In the genomic region with DNA sequence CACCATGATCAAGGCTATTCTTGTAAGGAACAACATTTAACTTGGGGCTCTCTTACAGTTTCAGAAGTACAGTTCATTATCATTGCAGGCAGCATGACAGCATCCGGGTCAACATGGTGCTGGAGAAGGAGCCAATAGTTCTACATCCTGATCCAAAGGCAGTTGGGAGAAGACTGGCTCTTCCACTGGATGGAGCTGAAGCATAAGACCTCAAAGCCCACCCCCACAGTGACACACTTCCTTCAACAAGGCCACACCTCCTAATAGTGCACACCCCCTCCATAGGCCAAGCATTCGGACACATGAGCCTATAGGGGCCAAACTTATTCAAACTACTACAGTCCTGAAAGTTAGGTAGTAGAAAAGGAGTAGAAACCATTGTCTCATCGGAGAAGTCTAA, we compare ENCODE assay signal across 22 mouse cellular contexts. TPM values are rescaled to one million over a fixed set of nuclear protein-coding genes. Genes with fewer than 3 reads are reported as not detected.
DNase-seq lines count a peak whose midpoint lies in the region; ATAC-seq lines count a peak whose summit lies in the region.
"Had no signal": no experiment of that assay in that cellular context is flagged by ENCODE, and none has a peak within 500 bp of the region (broad histone marks: within the 10 kb centered on the region; RNA-seq: fewer than 3 reads in every experiment).

No protein-coding gene starts in this region.

- H3K27ac ChIP-seq in heart, embryonic 11.5 days (ENCODE audit: low read depth, low read length): no peak overlapping the region
- no peak overlapping the region for H3K27ac ChIP-seq in intestine, embryonic 14.5 days (ENCODE audit: low read depth)
- H3K27ac ChIP-seq in intestine, embryonic 16.5 days (ENCODE audit: low read length): no peak overlapping the region
- H3K27ac ChIP-seq in forebrain, embryonic 12.5 days: no peak overlapping the region

- no peak for ATAC-seq in heart, embryonic 11.5 days (replicated peaks; ENCODE audit: insufficient number of reproducible peaks, low FRiP score, low TSS enrichment)
- ATAC-seq in intestine, embryonic 14.5 days (replicated peaks; ENCODE audit: low FRiP score, low TSS enrichment, low read depth): no peak
- ATAC-seq in intestine, embryonic 16.5 days: no peak
- no peak for ATAC-seq in forebrain, embryonic 12.5 days (ENCODE audit: low FRiP score)
- ATAC-seq: activated CD4-positive, CD25-positive, alpha-beta regulatory T cell, adult 4 months; CD4-positive, CD25-positive, alpha-beta regulatory T cell, adult 4 months; Patski had no signal

- H3K36me3 ChIP-seq in heart, embryonic 11.5 days (ENCODE audit: control insufficient read depth, insufficient read depth, low read length): no peaks in the 10 kb centered on the region
- no peaks in the 10 kb centered on the region; the same call in 1 of the 2 replicates for H3K36me3 ChIP-seq in intestine, embryonic 14.5 days (ENCODE audit: control insufficient read depth, insufficient read depth, low read length)
- no peaks in the 10 kb centered on the region for H3K36me3 ChIP-seq in intestine, embryonic 16.5 days (ENCODE audit: control insufficient read depth, insufficient read depth, low read length)
- peaks cover 29% of the 10 kb centered on the region for H3K36me3 ChIP-seq in forebrain, embryonic 12.5 days (replicated peaks)

- peaks cover 6% of the 10 kb centered on the region for H3K4me1 ChIP-seq in heart, embryonic 11.5 days (ENCODE audit: control insufficient read depth, insufficient read depth, low read length)
- no peaks in the 10 kb centered on the region for H3K4me1 ChIP-seq in intestine, embryonic 14.5 days (replicated peaks; ENCODE audit: control insufficient read depth, insufficient read depth, low read length)
- no peaks in the 10 kb centered on the region for H3K4me1 ChIP-seq in intestine, embryonic 16.5 days (ENCODE audit: control insufficient read depth, insufficient read depth, low read length)
- H3K4me1 ChIP-seq in forebrain, embryonic 12.5 days: peaks cover 16% of the 10 kb centered on the region

- H3K4me2 ChIP-seq in heart, embryonic 11.5 days: no peak overlapping the region
- no peak overlapping the region for H3K4me2 ChIP-seq in intestine, embryonic 14.5 days (ENCODE audit: low read length)
- H3K4me2 ChIP-seq in intestine, embryonic 16.5 days (ENCODE audit: low read depth, low read length): no peak overlapping the region
- no peak overlapping the region for H3K4me2 ChIP-seq in forebrain, embryonic 12.5 days

- no peaks in the 10 kb centered on the region for H3K27me3 ChIP-seq in heart, embryonic 11.5 days (ENCODE audit: control insufficient read depth, insufficient read depth, low read length)
- H3K27me3 ChIP-seq in intestine, embryonic 14.5 days (replicated peaks; ENCODE audit: control insufficient read depth, insufficient read depth, low read length): no peaks in the 10 kb centered on the region
- H3K27me3 ChIP-seq in intestine, embryonic 16.5 days (replicated peaks; ENCODE audit: control insufficient read depth, insufficient read depth, low read length): no peaks in the 10 kb centered on the region
- H3K27me3 ChIP-seq in forebrain, embryonic 12.5 days: no peaks in the 10 kb centered on the region
- H3K27me3 ChIP-seq: CH12.LX had no signal

- peak; percentile 55 for DNase-seq in heart, adult 11 months
- DNase-seq in intestine, embryonic 14.5 days (ENCODE audit: low spot score): peak; percentile 29
- peak; percentile 56 for DNase-seq in R1 (ENCODE audit: low read depth, low spot score)
- DNase-seq: adrenal gland, adult 2 months; adrenal gland, adult 8-10 months; adrenal gland, postnatal 10 days; adrenal gland, postnatal 14 days; adrenal gland, postnatal 25 days; adrenal gland, postnatal 36 days; B cell, adult 2 months; cerebellum, adult 11 months; cerebellum, adult 11-12 months; cerebellum, adult 18-20 months; cerebellum, adult 2 months had no signal

- no peak overlapping the region for H3K4me3 ChIP-seq in heart, embryonic 11.5 days (ENCODE audit: low read depth, low read length)
- H3K4me3 ChIP-seq in intestine, embryonic 14.5 days (ENCODE audit: low read depth, low read length): no peak overlapping the region
- no peak overlapping the region for H3K4me3 ChIP-seq in intestine, embryonic 16.5 days (ENCODE audit: low read length)
- H3K4me3 ChIP-seq in forebrain, embryonic 12.5 days (replicated peaks): no peak overlapping the region

- 87% methylated on average over 3 of the region's 3 CpGs for WGBS in heart, embryonic 11.5 days (ENCODE audit: insufficient replicate concordance)
- WGBS in intestine, embryonic 14.5 days: 90% methylated on average over 3 of the region's 3 CpGs
- WGBS in intestine, embryonic 16.5 days: 90% methylated on average over 3 of the region's 3 CpGs
- 93% methylated on average over 3 of the region's 3 CpGs for WGBS in forebrain, embryonic 12.5 days

- no peaks in the 10 kb centered on the region for H3K9me3 ChIP-seq in heart, embryonic 11.5 days (replicated peaks; ENCODE audit: control insufficient read depth, low read length)
- no peaks in the 10 kb centered on the region for H3K9me3 ChIP-seq in intestine, embryonic 14.5 days (ENCODE audit: control insufficient read depth, low read length)
- no peaks in the 10 kb centered on the region for H3K9me3 ChIP-seq in intestine, embryonic 16.5 days (ENCODE audit: control insufficient read depth, low read length)
- H3K9me3 ChIP-seq in forebrain, embryonic 12.5 days: no peaks in the 10 kb centered on the region
- H3K9me3 ChIP-seq: G1E had no signal

- H3K9ac ChIP-seq in heart, embryonic 11.5 days (ENCODE audit: low read depth, low read length): no peak overlapping the region
- no peak overlapping the region for H3K9ac ChIP-seq in intestine, embryonic 14.5 days (ENCODE audit: low read length)
- no peak overlapping the region for H3K9ac ChIP-seq in intestine, embryonic 16.5 days (ENCODE audit: low read depth, low read length)
- H3K9ac ChIP-seq in forebrain, embryonic 12.5 days: no peak overlapping the region

RNA-seq across cellular contexts. Expression of a gene that starts 42.3 kb away (rescaled TPM):
- polyA plus RNA-seq in heart, embryonic 11.5 days (2014; fragmentation: Nextera tagmentation; extraction: Ambion mirVana): 41.1 and 42.4 TPM in 2 replicates
- polyA plus RNA-seq in intestine, embryonic 14.5 days (2014; fragmentation: Nextera tagmentation; extraction: Ambion mirVana): 74.0 and 76.2 TPM in 2 replicates
- polyA plus RNA-seq in intestine, embryonic 16.5 days (2015; fragmentation: Nextera tagmentation; extraction: Ambion mirVana): 40.5 and 49.1 TPM in 2 replicates
- polyA plus RNA-seq in forebrain, embryonic 12.5 days (2016; fragmentation: Nextera tagmentation; extraction: Ambion mirVana): 187 and 202 TPM in 2 replicates
